Mouse (Mus musculus): ENCODE results near the gene Bpgm.

Bpgm gene

GRCm38 (mm10) chr6:34533055-34533454 is 57.0 kb downstream of the Bpgm start:
- no peak for DNase-seq

GRCm38 (mm10) chr6:34533896-34534295 is 57.9 kb downstream of the Bpgm start:
- DNase-seq: no peak

- DNase-seq: no peak
Measured at GRCm38 (mm10) chr6:34542866-34543265, 66.9 kb downstream of the Bpgm start.

- peak; percentile 24 for DNase-seq
Measured at GRCm38 (mm10) chr6:34543303-34544206, 67.5 kb downstream of the Bpgm start.

- DNase-seq: no peak
Measured at GRCm38 (mm10) chr6:34544207-34544602, 68.2 kb downstream of the Bpgm start.

- no peak for DNase-seq
Measured at GRCm38 (mm10) chr6:34545286-34545685, 69.3 kb downstream of the Bpgm start.

- DNase-seq: no peak
Measured at GRCm38 (mm10) chr6:34548406-34548990, 72.5 kb downstream of the Bpgm start.

- peak; percentile 80 for DNase-seq
Measured at GRCm38 (mm10) chr6:34549017-34549416, 73.0 kb downstream of the Bpgm start.

GRCm38 (mm10) chr6:34552489-34553157 is 76.6 kb downstream of the Bpgm start:
- no peak for DNase-seq

GRCm38 (mm10) chr6:34554291-34554997 is 78.4 kb downstream of the Bpgm start:
- no peak for DNase-seq

All from kidney, postnatal 10 days (tissue).